Mouse (Mus musculus) retina, embryonic 14.5 days (tissue): Measurements from ENCODE around the gene Iffo1.

ENCODE experiments used
- DNase-seq: peaks from one replicate; pipeline ENCODE4 v3.0.0-alpha.2; 2015; ENCODE audit warnings: low spot score

Iffo1 gene

GRCm38 (mm10) chr6:125145001-125145400 is at the start of gene Iffo1:
Gene Iffo1, plus strand, starts transcription at chr6:125145241.
- DNase-seq = peak; percentile 94

GRCm38 (mm10) chr6:125095391-125096278 is 49.4 kb upstream of the Iffo1 start, which contains the start of gene Chd4:
Gene Chd4, plus strand, starts transcription at chr6:125095981.
- DNase-seq = peak; percentile 88

- DNase-seq = no peak
Measured at GRCm38 (mm10) chr6:125096279-125096596, 48.8 kb upstream of the Iffo1 start.

- DNase-seq = peak; percentile 69
Measured at GRCm38 (mm10) chr6:125096597-125097345, 48.3 kb upstream of the Iffo1 start.

GRCm38 (mm10) chr6:125097346-125097689 is 47.7 kb upstream of the Iffo1 start:
- DNase-seq = no peak

GRCm38 (mm10) chr6:125097951-125098350 is 47.1 kb upstream of the Iffo1 start:
- DNase-seq = no peak

GRCm38 (mm10) chr6:125098513-125098912 is 46.5 kb upstream of the Iffo1 start:
- peak; percentile 51 for DNase-seq

- peak; percentile 75 for DNase-seq
Measured at GRCm38 (mm10) chr6:125099421-125099971, 45.5 kb upstream of the Iffo1 start.

GRCm38 (mm10) chr6:125101444-125101843 is 43.6 kb upstream of the Iffo1 start:
- no peak for DNase-seq

GRCm38 (mm10) chr6:125104223-125104622 is 40.8 kb upstream of the Iffo1 start:
- DNase-seq = no peak

- DNase-seq = no peak
Measured at GRCm38 (mm10) chr6:125107705-125108104, 37.3 kb upstream of the Iffo1 start.

- no peak for DNase-seq
Measured at GRCm38 (mm10) chr6:125109371-125109770, 35.7 kb upstream of the Iffo1 start.

- peak; percentile 59 for DNase-seq
Measured at GRCm38 (mm10) chr6:125110927-125111326, 34.1 kb upstream of the Iffo1 start.

- DNase-seq = no peak
Measured at GRCm38 (mm10) chr6:125112553-125112952, 32.5 kb upstream of the Iffo1 start.

GRCm38 (mm10) chr6:125119387-125119786 is 25.7 kb upstream of the Iffo1 start:
- DNase-seq = no peak

- no peak for DNase-seq
Measured at GRCm38 (mm10) chr6:125128724-125129123, 16.3 kb upstream of the Iffo1 start.

GRCm38 (mm10) chr6:125129710-125130402 is 15.2 kb upstream of the Iffo1 start:
- no peak for DNase-seq

- DNase-seq = peak; percentile 97
Measured at GRCm38 (mm10) chr6:125131302-125132156, 13.5 kb upstream of the Iffo1 start, which contains the start of gene Nop2. Gene Nop2, plus strand, starts transcription at chr6:125131909.

- no peak for DNase-seq
Measured at GRCm38 (mm10) chr6:125132470-125132869, 12.6 kb upstream of the Iffo1 start.

- peak; percentile 68 for DNase-seq
Measured at GRCm38 (mm10) chr6:125137002-125137671, 7.9 kb upstream of the Iffo1 start.

- no peak for DNase-seq
Measured at GRCm38 (mm10) chr6:125139747-125140146, 5.3 kb upstream of the Iffo1 start.
